Mouse (Mus musculus) hindbrain, embryonic 15.5 days (tissue): ENCODE data around the gene Crybb1. TPM values are rescaled to one million over a fixed set of nuclear protein-coding genes. Genes with fewer than 3 reads are reported as not detected.

Experiments used
- ATAC-seq: fragments of 200-750 bp; cut with Nextera tagmentation; 2 replicates; pipeline ENCODE4 v1.8.0; 2017; ENCODE audit warnings: low read depth, moderate number of reproducible peaks, moderate TSS enrichment; ENCODE audit not compliant: low FRiP score
- H3K27ac ChIP-seq: fragments of 300-500 bp; sonication (generic); replicated peaks from 2 replicates; pipeline ENCODE4 v1.5.1; 2015; ENCODE audit warnings: mild to moderate bottlenecking, inconsistent platforms
- H3K27me3 ChIP-seq: fragments of 300-500 bp; sonication (generic); 2 replicates; pipeline ENCODE4 v1.6.1; 2015; ENCODE audit warnings: control low read depth, inconsistent platforms
- H3K36me3 ChIP-seq: fragments of 300-500 bp; sonication (generic); 2 replicates; pipeline ENCODE4 v1.6.1; 2015; ENCODE audit warnings: control low read depth, inconsistent platforms
- H3K4me1 ChIP-seq: fragments of 300-500 bp; sonication (generic); replicated peaks from 2 replicates; pipeline ENCODE4 v1.6.1; 2015; ENCODE audit warnings: control low read depth, inconsistent platforms
- H3K4me2 ChIP-seq: fragments of 300-500 bp; sonication (generic); 2 replicates; pipeline ENCODE4 v1.6.1; 2015; ENCODE audit warnings: moderate library complexity, mild to moderate bottlenecking, inconsistent platforms
- H3K4me3 ChIP-seq: fragments of 300-500 bp; sonication (generic); 2 replicates; pipeline ENCODE4 v1.5.1; 2015; ENCODE audit warnings: mild to moderate bottlenecking, inconsistent platforms
- H3K9ac ChIP-seq: fragments of 300-500 bp; sonication (generic); 2 replicates; pipeline ENCODE4 v1.6.1; 2015; ENCODE audit warnings: inconsistent platforms
- H3K9me3 ChIP-seq: fragments of 300-500 bp; sonication (generic); 2 replicates; pipeline ENCODE4 v1.6.1; 2016; ENCODE audit warnings: control low read depth, inconsistent platforms
- WGBS: fragments of 180-500 bp; shearing (Covaris S2); methylation state at CpG from one replicate; pipeline ENCODE4 v1.1.7; 2015; 5-methylcytosine and 5-hydroxymethylcytosine counted together
- polyA plus RNA-seq: library from polyadenylated mRNA; unstranded; fragments of >200 nt; fragmentation: Nextera tagmentation; extraction: Ambion mirVana; gene quantifications from 2 replicates; pipeline ENCODE4 v1.2.1, GENCODE M21; 2015

Crybb1 gene
- 3.9 and 5.3 TPM in 2 replicates for polyA plus RNA-seq

DNA sequence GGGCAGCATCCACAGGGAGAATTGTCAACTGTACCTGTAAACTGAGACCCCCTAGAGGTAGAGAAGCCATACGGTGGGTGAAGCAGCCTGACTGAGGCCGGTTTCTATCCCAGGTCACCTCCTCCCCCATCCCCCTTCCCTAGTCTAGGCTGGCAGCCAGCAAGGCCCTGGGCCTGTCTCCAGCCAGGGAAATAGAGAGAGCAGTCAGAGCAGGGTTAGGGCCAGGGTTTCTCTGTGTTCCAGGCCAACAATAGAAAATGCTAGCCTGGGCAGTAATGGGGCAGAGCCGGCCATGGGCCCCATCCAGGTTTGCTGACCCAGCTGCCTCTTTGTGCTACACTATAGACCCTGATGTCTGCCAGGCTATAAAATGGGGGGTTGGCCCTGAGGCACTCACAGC is at the start of gene Crybb1:
Gene Crybb1, plus strand, starts transcription at position 390 of the 400 bp plus-strand sequence.
- Histone ChIP-seq H3K9me3 (no peaks in the 10 kb centered on the region), H3K4me2 (no peak within 1 kb of the TSS), H3K4me3 (no peak within 1 kb of the TSS), H3K9ac (no peak within 1 kb of the TSS), H3K27ac (peak within 1 kb of the TSS; percentile 59), H3K36me3 (no peaks in the 10 kb centered on the region), H3K4me1 (peaks cover 23% of the 10 kb centered on the region), H3K27me3 (no peaks in the 10 kb centered on the region)
- WGBS = 51% methylated on average over 3 of the region's 3 CpGs
- ATAC-seq = 0 out of 2 replicates have a peak, but pooled peaks have one; percentile 31

GRCm38 (mm10) chr5:112206543-112207255 is 48.9 kb upstream of the Crybb1 start:
- Histone ChIP-seq H3K36me3 (no peaks in the 10 kb centered on the region), H3K4me3 (no peak overlapping the region), H3K4me2 (peak overlapping the region; percentile 7; the same call in 1 of the 2 replicates), H3K27me3 (no peaks in the 10 kb centered on the region), H3K9ac (no peak overlapping the region), H3K9me3 (no peaks in the 10 kb centered on the region), H3K4me1 (peaks cover 6% of the 10 kb centered on the region; the same call in 1 of the 2 replicates), H3K27ac (no peak overlapping the region)
- ATAC-seq = no peak
- 34% methylated on average over 16 of the region's 16 CpGs for WGBS

GRCm38 (mm10) chr5:112208321-112208720 is 47.3 kb upstream of the Crybb1 start:
- Histone ChIP-seq H3K4me1 (peaks cover 15% of the 10 kb centered on the region), H3K4me2 (no peak overlapping the region), H3K27me3 (no peaks in the 10 kb centered on the region), H3K4me3 (no peak overlapping the region), H3K36me3 (no peaks in the 10 kb centered on the region), H3K9ac (no peak overlapping the region), H3K27ac (no peak overlapping the region), H3K9me3 (no peaks in the 10 kb centered on the region)
- ATAC-seq = no peak
- WGBS = 55% methylated on average over 4 of the region's 4 CpGs

- no peak overlapping the region for H3K4me3 ChIP-seq
- H3K4me2 ChIP-seq = no peak overlapping the region
- H3K9ac ChIP-seq = no peak overlapping the region
- H3K27ac ChIP-seq = no peak overlapping the region
- H3K4me1 ChIP-seq = peaks cover 33% of the 10 kb centered on the region
- ATAC-seq = 0 out of 2 replicates have a peak, but pooled peaks have one; percentile 13
- H3K36me3 ChIP-seq = no peaks in the 10 kb centered on the region
- no peaks in the 10 kb centered on the region for H3K27me3 ChIP-seq
- H3K9me3 ChIP-seq = no peaks in the 10 kb centered on the region
- WGBS = 30% methylated on average over 8 of the region's 8 CpGs
Observed at GRCm38 (mm10) chr5:112210104-112210503, 45.5 kb upstream of the Crybb1 start.

DNA sequence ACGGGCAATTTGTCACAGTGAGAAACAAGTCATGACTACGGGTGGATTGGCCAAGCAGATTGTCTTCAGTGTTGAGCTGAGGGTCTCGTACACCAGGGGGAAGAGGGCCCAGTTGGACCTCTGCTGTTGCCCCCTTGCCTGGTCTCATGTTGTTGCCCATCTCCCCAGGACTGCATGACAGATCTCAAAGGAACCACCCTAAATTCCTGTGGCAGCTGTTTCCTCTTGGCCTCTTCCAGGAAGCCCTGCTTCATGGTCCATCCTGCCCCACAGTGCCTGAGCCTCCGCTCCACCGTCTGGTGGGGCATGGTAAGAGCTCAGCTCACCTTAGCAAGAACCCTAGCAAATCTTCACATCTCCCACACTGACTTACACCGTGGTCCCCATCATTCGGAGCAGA is 43.7 kb upstream of the Crybb1 start:
- Histone ChIP-seq H3K4me3 (no peak overlapping the region), H3K9me3 (no peaks in the 10 kb centered on the region), H3K36me3 (no peaks in the 10 kb centered on the region), H3K27ac (no peak overlapping the region), H3K4me2 (no peak overlapping the region), H3K4me1 (peaks cover 44% of the 10 kb centered on the region), H3K9ac (no peak overlapping the region), H3K27me3 (no peaks in the 10 kb centered on the region)
- 90% methylated on average over 7 of the region's 7 CpGs for WGBS
- ATAC-seq = no peak

DNA sequence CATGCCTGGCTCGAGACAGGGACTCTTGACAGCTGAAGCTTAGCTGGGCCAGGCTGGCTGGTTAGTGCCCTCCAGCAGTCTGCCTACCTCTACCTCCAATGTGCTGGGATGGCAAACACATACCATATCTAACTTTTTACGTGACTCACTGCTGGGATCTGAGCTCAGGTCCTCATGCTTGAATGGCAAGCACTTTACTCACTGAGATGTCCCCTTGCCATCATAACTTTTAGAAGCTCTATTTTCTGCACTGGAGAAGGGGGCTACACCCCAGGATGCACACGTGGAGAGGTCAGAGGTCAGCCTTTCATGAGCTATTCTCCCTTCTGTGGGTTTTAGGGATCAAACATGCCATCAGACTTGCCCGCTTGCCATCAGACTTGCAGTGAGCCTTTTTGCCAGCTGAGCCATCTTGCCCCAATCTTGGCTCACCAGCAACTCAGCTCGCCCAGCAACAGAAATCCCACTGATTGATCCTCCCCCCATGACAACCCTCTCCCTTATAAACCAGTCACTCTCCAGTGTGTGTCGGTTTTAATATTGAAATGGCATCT is 42.8 kb upstream of the Crybb1 start:
- peaks cover 52% of the 10 kb centered on the region for H3K4me1 ChIP-seq
- H3K9ac ChIP-seq = no peak overlapping the region
- no peak for ATAC-seq

GRCm38 (mm10) chr5:112213331-112214240 is 42.0 kb upstream of the Crybb1 start:
- Histone ChIP-seq H3K4me1 (peaks cover 55% of the 10 kb centered on the region), H3K27ac (peak overlapping the region; percentile 80), H3K27me3 (no peaks in the 10 kb centered on the region), H3K9me3 (no peaks in the 10 kb centered on the region), H3K4me2 (peak overlapping the region; percentile 19; the same call in 1 of the 2 replicates), H3K9ac (no peak overlapping the region), H3K36me3 (no peaks in the 10 kb centered on the region), H3K4me3 (no peak overlapping the region)
- peak; percentile 54 for ATAC-seq
- 22% methylated on average over 19 of the region's 19 CpGs for WGBS

More for the DNA sequence above, 42.8 kb upstream of the Crybb1 start:
- Histone ChIP-seq H3K27me3 (no peaks in the 10 kb centered on the region), H3K4me2 (peak overlapping the region; percentile 19; the same call in 1 of the 2 replicates), H3K4me3 (no peak overlapping the region), H3K27ac (peak overlapping the region; percentile 80), H3K9me3 (no peaks in the 10 kb centered on the region), H3K36me3 (no peaks in the 10 kb centered on the region)
- 48% methylated on average over 6 of the region's 6 CpGs for WGBS

DNA sequence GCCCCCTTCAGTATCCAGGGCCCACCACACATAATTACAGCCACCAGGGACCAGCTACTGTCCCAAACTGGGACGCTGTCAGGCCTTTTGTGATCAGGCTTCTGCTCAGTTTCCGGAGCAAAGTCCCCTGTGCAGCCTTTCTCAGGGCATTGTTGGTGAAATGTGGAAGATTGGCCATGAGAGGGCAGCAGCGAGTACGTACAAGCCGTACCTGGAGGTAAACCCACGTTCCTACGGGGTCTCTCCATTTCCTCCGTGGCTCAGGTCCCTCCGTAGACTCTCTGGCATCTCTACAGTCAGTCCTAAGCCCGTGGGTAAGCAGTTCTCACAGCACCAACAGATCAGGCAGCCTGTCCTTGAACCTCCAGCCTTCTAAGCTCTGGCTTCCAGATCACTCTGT is 41.2 kb upstream of the Crybb1 start:
- no peak overlapping the region for H3K9ac ChIP-seq
- peaks cover 63% of the 10 kb centered on the region for H3K4me1 ChIP-seq
- no peak overlapping the region for H3K4me3 ChIP-seq
- no peaks in the 10 kb centered on the region for H3K9me3 ChIP-seq
- 0 out of 2 replicates have a peak overlapping the region, but pooled peaks have one; percentile 24 for H3K4me2 ChIP-seq
- WGBS = 2% methylated on average over 10 of the region's 10 CpGs
- H3K27me3 ChIP-seq = no peaks in the 10 kb centered on the region
- peaks cover 4% of the 10 kb centered on the region for H3K36me3 ChIP-seq
- H3K27ac ChIP-seq = peak overlapping the region; percentile 80
- ATAC-seq = peak; percentile 23

DNA sequence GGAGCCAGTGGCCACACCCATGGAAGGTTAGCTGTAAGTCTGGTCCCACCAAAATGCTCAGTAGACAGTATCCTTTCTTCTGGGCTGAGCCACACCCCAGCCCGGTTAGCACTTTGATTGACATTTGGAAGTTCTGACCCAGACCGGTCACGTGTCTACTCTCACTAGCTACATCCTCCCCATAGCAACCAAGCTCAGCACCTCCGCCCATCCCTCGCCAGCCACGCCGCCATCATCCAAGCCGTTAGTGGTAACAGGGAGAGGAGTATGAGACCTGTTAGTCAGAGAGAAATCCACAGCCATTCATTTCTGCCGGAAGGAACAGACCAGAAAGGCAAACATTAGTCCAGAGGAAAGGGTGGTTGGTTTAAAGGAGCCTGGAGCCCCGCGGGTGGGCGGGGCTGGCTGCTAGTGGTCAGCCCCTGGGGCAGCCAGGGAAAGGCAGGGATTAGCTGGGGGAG is 40.3 kb upstream of the Crybb1 start:
- Histone ChIP-seq H3K36me3 (peaks cover 12% of the 10 kb centered on the region), H3K4me3 (no peak overlapping the region), H3K4me1 (peaks cover 72% of the 10 kb centered on the region), H3K27ac (peak overlapping the region; percentile 80), H3K27me3 (no peaks in the 10 kb centered on the region), H3K4me2 (peak overlapping the region; percentile 26), H3K9ac (no peak overlapping the region), H3K9me3 (no peaks in the 10 kb centered on the region)
- peak; percentile 20; the same call in 1 of the 2 replicates for ATAC-seq
- 9% methylated on average over 12 of the region's 12 CpGs for WGBS

DNA sequence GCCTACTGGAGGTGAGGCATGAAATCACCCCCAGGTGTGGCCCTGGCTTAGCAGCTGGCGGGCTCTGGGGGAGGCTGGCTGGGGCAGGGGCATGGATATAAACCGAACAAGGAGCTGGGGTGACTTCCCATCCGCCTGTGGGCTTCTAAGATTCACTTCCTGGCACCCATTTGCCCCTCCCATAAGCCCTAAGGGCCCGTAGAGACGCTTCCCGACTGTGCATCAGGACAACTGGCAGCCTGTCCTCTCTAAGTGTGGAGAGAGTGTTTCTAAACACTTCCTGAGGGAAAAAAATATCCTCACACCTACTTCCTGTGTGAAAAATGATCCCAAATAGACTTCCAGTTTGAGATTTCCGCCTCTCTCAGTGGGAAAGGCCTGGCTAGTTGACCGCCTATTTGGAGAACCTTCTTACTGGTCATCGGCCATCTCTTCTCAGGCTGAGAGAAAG is 39.8 kb upstream of the Crybb1 start:
- H3K4me2 ChIP-seq = peak overlapping the region; percentile 26
- H3K4me1 ChIP-seq = peaks cover 73% of the 10 kb centered on the region

DNA sequence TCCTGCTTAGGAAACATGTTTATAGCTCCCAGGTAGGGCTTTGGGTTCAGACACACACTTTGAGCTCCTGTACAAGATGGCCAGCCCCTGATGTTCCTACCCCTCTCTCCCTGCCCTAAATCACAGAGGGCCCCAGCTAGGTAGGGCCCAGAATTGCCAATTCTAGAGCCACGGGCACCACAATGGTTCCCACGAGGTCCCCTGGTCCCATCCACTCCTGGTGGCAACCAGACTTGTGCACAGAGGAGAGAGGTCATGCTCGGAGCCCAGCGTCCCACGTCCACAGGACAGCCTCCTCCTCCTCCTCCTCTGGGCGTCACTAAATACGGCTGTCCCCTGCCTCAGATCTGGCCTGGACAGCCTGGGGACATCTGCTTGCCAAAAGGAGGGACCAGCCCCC is 39.3 kb upstream of the Crybb1 start:
- no peak for ATAC-seq
- H3K4me3 ChIP-seq = no peak overlapping the region
- no peaks in the 10 kb centered on the region for H3K27me3 ChIP-seq
- no peak overlapping the region for H3K9ac ChIP-seq
- H3K9me3 ChIP-seq = no peaks in the 10 kb centered on the region
- 59% methylated on average over 6 of the region's 7 CpGs for WGBS
- H3K36me3 ChIP-seq = peaks cover 17% of the 10 kb centered on the region
- peaks cover 76% of the 10 kb centered on the region for H3K4me1 ChIP-seq
- H3K27ac ChIP-seq = peak overlapping the region; percentile 80
- H3K4me2 ChIP-seq = no peak overlapping the region

More for the DNA sequence above, 39.8 kb upstream of the Crybb1 start:
- H3K9me3 ChIP-seq = no peaks in the 10 kb centered on the region
- no peak for ATAC-seq
- no peaks in the 10 kb centered on the region for H3K27me3 ChIP-seq
- peaks cover 13% of the 10 kb centered on the region for H3K36me3 ChIP-seq
- H3K9ac ChIP-seq = no peak overlapping the region
- 35% methylated on average over 9 of the region's 9 CpGs for WGBS
- peak overlapping the region; percentile 80 for H3K27ac ChIP-seq
- H3K4me3 ChIP-seq = no peak overlapping the region
